Mouse (Mus musculus): Measurements from ENCODE around the gene Hs3st2. TPM values are rescaled to one million over a fixed set of nuclear protein-coding genes. Genes with fewer than 3 reads are reported as not detected.

Gene Hs3st2
- polyA plus RNA-seq, 1 experiment from 2014 or later, result 6.3 TPM

- 83% methylated on average over 1 of the region's 1 CpGs for WGBS
- H3K4me3 ChIP-seq, result no peak overlapping the region
- H3K27me3 ChIP-seq (replicated peaks), result no peaks in the 10 kb centered on the region
These were observed 73.5 kb downstream of the Hs3st2 start for GRCm38 (mm10) chr7:121465111-121465510.

GRCm38 (mm10) chr7:121466331-121466730 is 74.7 kb downstream of the Hs3st2 start:
- no peak overlapping the region for H3K27ac ChIP-seq
- WGBS, result 70% methylated on average over 5 of the region's 5 CpGs
- no peaks in the 10 kb centered on the region for H3K4me1 ChIP-seq
- H3K36me3 ChIP-seq, result no peaks in the 10 kb centered on the region
- no peak for ATAC-seq (ENCODE audit: low FRiP score, low read depth)
- H3K27me3 ChIP-seq (replicated peaks), result no peaks in the 10 kb centered on the region
- H3K4me3 ChIP-seq, result no peak overlapping the region
- H3K4me2 ChIP-seq (replicated peaks), result no peak overlapping the region
- no peaks in the 10 kb centered on the region for H3K9me3 ChIP-seq
- H3K9ac ChIP-seq, result no peak overlapping the region

More at GRCm38 (mm10) chr7:121465111-121465510, 73.5 kb downstream of the Hs3st2 start:
- Histone ChIP-seq H3K9ac (no peak overlapping the region), H3K4me2 (replicated peaks) (no peak overlapping the region), H3K4me1 (no peaks in the 10 kb centered on the region), H3K36me3 (no peaks in the 10 kb centered on the region), H3K27ac (no peak overlapping the region), H3K9me3 (no peaks in the 10 kb centered on the region)
- ATAC-seq (ENCODE audit: low FRiP score, low read depth), result no peak

- no peaks in the 10 kb centered on the region for H3K36me3 ChIP-seq
- H3K4me2 ChIP-seq (replicated peaks), result no peak overlapping the region
- no peaks in the 10 kb centered on the region for H3K27me3 ChIP-seq (replicated peaks)
- no peaks in the 10 kb centered on the region for H3K9me3 ChIP-seq
- no peak overlapping the region for H3K4me3 ChIP-seq
- no peak overlapping the region for H3K27ac ChIP-seq
- no peak overlapping the region for H3K9ac ChIP-seq
- WGBS, result 86% methylated on average over 3 of the region's 3 CpGs
- ATAC-seq (ENCODE audit: low FRiP score, low read depth), result no peak
- H3K4me1 ChIP-seq, result no peaks in the 10 kb centered on the region
These were observed 77.8 kb downstream of the Hs3st2 start for GRCm38 (mm10) chr7:121469435-121469834.

- WGBS, result 77% methylated on average over 8 of the region's 8 CpGs
- Histone ChIP-seq H3K4me3 (no peak overlapping the region), H3K9me3 (no peaks in the 10 kb centered on the region), H3K9ac (no peak overlapping the region), H3K27ac (no peak overlapping the region), H3K36me3 (no peaks in the 10 kb centered on the region), H3K4me1 (no peaks in the 10 kb centered on the region), H3K4me2 (replicated peaks) (no peak overlapping the region), H3K27me3 (replicated peaks) (no peaks in the 10 kb centered on the region)
- no peak for ATAC-seq (ENCODE audit: low FRiP score, low read depth)
These were observed 86.6 kb downstream of the Hs3st2 start for GRCm38 (mm10) chr7:121478302-121478701.

GRCm38 (mm10) chr7:121480106-121480505 is 88.4 kb downstream of the Hs3st2 start:
- ATAC-seq (ENCODE audit: low FRiP score, low read depth), result no peak
- Histone ChIP-seq H3K9ac (no peak overlapping the region), H3K4me3 (no peak overlapping the region), H3K9me3 (no peaks in the 10 kb centered on the region), H3K27me3 (replicated peaks) (no peaks in the 10 kb centered on the region), H3K4me2 (replicated peaks) (no peak overlapping the region), H3K27ac (no peak overlapping the region), H3K4me1 (no peaks in the 10 kb centered on the region), H3K36me3 (no peaks in the 10 kb centered on the region)
- 85% methylated on average over 4 of the region's 4 CpGs for WGBS

- H3K27ac ChIP-seq, result no peak overlapping the region
- no peaks in the 10 kb centered on the region for H3K9me3 ChIP-seq
- no peak for ATAC-seq (ENCODE audit: low FRiP score, low read depth)
- H3K9ac ChIP-seq, result no peak overlapping the region
- H3K36me3 ChIP-seq, result no peaks in the 10 kb centered on the region
- H3K4me3 ChIP-seq, result no peak overlapping the region
- H3K27me3 ChIP-seq (replicated peaks), result no peaks in the 10 kb centered on the region
- WGBS, result 90% methylated on average over 4 of the region's 4 CpGs
- no peaks in the 10 kb centered on the region for H3K4me1 ChIP-seq
- no peak overlapping the region for H3K4me2 ChIP-seq (replicated peaks)
These were observed 92.9 kb downstream of the Hs3st2 start for GRCm38 (mm10) chr7:121484590-121484989.

GRCm38 (mm10) chr7:121485266-121485665 is 93.6 kb downstream of the Hs3st2 start:
- Histone ChIP-seq H3K4me1 (no peaks in the 10 kb centered on the region), H3K27ac (no peak overlapping the region), H3K9ac (no peak overlapping the region), H3K4me2 (replicated peaks) (no peak overlapping the region), H3K4me3 (no peak overlapping the region), H3K27me3 (replicated peaks) (no peaks in the 10 kb centered on the region), H3K36me3 (no peaks in the 10 kb centered on the region), H3K9me3 (no peaks in the 10 kb centered on the region)
- no peak for ATAC-seq (ENCODE audit: low FRiP score, low read depth)
- 78% methylated on average over 2 of the region's 2 CpGs for WGBS

GRCm38 (mm10) chr7:121487291-121487690 is 95.6 kb downstream of the Hs3st2 start:
- H3K27ac ChIP-seq, result no peak overlapping the region
- H3K4me1 ChIP-seq, result no peaks in the 10 kb centered on the region
- ATAC-seq (ENCODE audit: low FRiP score, low read depth), result no peak
- H3K9ac ChIP-seq, result no peak overlapping the region
- WGBS, result 70% methylated on average over 6 of the region's 6 CpGs
- no peaks in the 10 kb centered on the region for H3K9me3 ChIP-seq
- H3K27me3 ChIP-seq (replicated peaks), result no peaks in the 10 kb centered on the region
- H3K4me3 ChIP-seq, result no peak overlapping the region
- H3K36me3 ChIP-seq, result no peaks in the 10 kb centered on the region
- no peak overlapping the region for H3K4me2 ChIP-seq (replicated peaks)

GRCm38 (mm10) chr7:121489401-121489800 is 97.7 kb downstream of the Hs3st2 start:
- Histone ChIP-seq H3K4me1 (no peaks in the 10 kb centered on the region), H3K27me3 (replicated peaks) (no peaks in the 10 kb centered on the region), H3K4me2 (replicated peaks) (no peak overlapping the region), H3K36me3 (no peaks in the 10 kb centered on the region), H3K9me3 (no peaks in the 10 kb centered on the region), H3K27ac (no peak overlapping the region), H3K9ac (no peak overlapping the region), H3K4me3 (no peak overlapping the region)
- no peak for ATAC-seq (ENCODE audit: low FRiP score, low read depth)
- WGBS, result 86% methylated on average over 9 of the region's 9 CpGs

- ATAC-seq (ENCODE audit: low FRiP score, low read depth), result no peak
- H3K36me3 ChIP-seq, result no peaks in the 10 kb centered on the region
- H3K27ac ChIP-seq, result no peak overlapping the region
- H3K9me3 ChIP-seq, result no peaks in the 10 kb centered on the region
- no peaks in the 10 kb centered on the region for H3K4me1 ChIP-seq
- WGBS, result 29% methylated on average over 3 of the region's 3 CpGs
- H3K4me3 ChIP-seq, result no peak overlapping the region
- no peaks in the 10 kb centered on the region for H3K27me3 ChIP-seq (replicated peaks)
- no peak overlapping the region for H3K4me2 ChIP-seq (replicated peaks)
- H3K9ac ChIP-seq, result no peak overlapping the region
These were observed 99.9 kb downstream of the Hs3st2 start for GRCm38 (mm10) chr7:121491455-121492005.

- Histone ChIP-seq H3K27ac (no peak overlapping the region), H3K27me3 (replicated peaks) (no peaks in the 10 kb centered on the region), H3K4me2 (replicated peaks) (no peak overlapping the region), H3K4me3 (no peak overlapping the region), H3K9me3 (no peaks in the 10 kb centered on the region), H3K36me3 (no peaks in the 10 kb centered on the region), H3K4me1 (no peaks in the 10 kb centered on the region), H3K9ac (no peak overlapping the region)
- ATAC-seq (ENCODE audit: low FRiP score, low read depth), result no peak
- WGBS, result 93% methylated on average over 17 of the region's 17 CpGs
These were observed 108.9 kb downstream of the Hs3st2 start for GRCm38 (mm10) chr7:121500516-121500915.

GRCm38 (mm10) chr7:121501666-121502065 is 110.0 kb downstream of the Hs3st2 start:
- no peak for ATAC-seq (ENCODE audit: low FRiP score, low read depth)
- no peaks in the 10 kb centered on the region for H3K4me1 ChIP-seq

GRCm38 (mm10) chr7:121516727-121517126 is 125.1 kb downstream of the Hs3st2 start:
- Histone ChIP-seq H3K4me1 (no peaks in the 10 kb centered on the region), H3K4me3 (no peak overlapping the region), H3K9ac (no peak overlapping the region), H3K27ac (no peak overlapping the region), H3K4me2 (replicated peaks) (no peak overlapping the region), H3K36me3 (no peaks in the 10 kb centered on the region), H3K9me3 (0 out of 2 replicates have a peak, but pooled peaks cover 4% of the 10 kb centered on the region), H3K27me3 (replicated peaks) (no peaks in the 10 kb centered on the region)
- 68% methylated on average over 3 of the region's 3 CpGs for WGBS
- ATAC-seq (ENCODE audit: low FRiP score, low read depth), result no peak

More at GRCm38 (mm10) chr7:121501666-121502065, 110.0 kb downstream of the Hs3st2 start:
- H3K4me2 ChIP-seq (replicated peaks), result no peak overlapping the region
- H3K4me3 ChIP-seq, result no peak overlapping the region
- H3K9ac ChIP-seq, result no peak overlapping the region
- H3K27me3 ChIP-seq (replicated peaks), result no peaks in the 10 kb centered on the region
- H3K9me3 ChIP-seq, result no peaks in the 10 kb centered on the region
- no peaks in the 10 kb centered on the region for H3K36me3 ChIP-seq
- H3K27ac ChIP-seq, result no peak overlapping the region
- WGBS, result 84% methylated on average over 10 of the region's 10 CpGs
